Mouse (Mus musculus): ENCODE measurements around the gene Gm3327.
"Not testable (repeated sequence)": the region's sequence is repeated elsewhere in the genome, so short reads cannot be mapped to it uniquely, and the experiment has no call there.

The Gm3327 gene

GRCm38 (mm10) chr14:44123551-44123950, at the start of gene Gm3327:
TSS of gene Gm3327 (plus strand) at chr14:44123851.
- DNase-seq (ENCODE audit: low read depth, low spot score) = not testable (repeated sequence)

DNA sequence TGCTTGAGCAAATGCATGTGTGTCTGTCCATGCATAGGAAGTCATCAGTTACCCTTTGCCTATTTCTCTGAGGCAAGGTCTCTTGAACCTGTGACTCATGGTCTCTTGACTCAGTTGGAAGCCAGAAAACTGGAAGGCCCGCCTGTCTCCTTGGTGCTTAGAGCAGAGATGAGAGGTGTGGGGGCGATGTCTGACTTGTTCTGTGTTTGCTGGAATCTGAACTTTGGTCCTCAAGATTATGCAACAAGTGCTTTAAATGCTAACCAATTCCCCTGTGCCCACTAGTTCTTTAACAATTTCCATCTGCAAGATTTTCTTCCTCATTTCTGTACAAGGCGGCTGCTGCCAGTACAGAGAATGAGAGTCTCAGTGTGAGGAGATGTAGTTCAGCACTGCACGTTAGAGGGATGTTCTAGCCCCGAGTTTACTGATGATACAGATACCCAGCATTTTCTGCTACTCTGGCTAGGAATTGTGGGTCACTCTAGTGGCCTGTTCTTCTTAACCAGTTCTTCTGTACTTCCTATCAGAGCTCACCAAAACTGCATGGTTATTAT, 45.8 kb upstream of the Gm3327 start:
- not testable (repeated sequence) for DNase-seq (ENCODE audit: low read depth, low spot score)

- DNase-seq (ENCODE audit: low read depth, low spot score) = not testable (repeated sequence)
These were observed 37.1 kb upstream of the Gm3327 start for GRCm38 (mm10) chr14:44086588-44086987.

DNA sequence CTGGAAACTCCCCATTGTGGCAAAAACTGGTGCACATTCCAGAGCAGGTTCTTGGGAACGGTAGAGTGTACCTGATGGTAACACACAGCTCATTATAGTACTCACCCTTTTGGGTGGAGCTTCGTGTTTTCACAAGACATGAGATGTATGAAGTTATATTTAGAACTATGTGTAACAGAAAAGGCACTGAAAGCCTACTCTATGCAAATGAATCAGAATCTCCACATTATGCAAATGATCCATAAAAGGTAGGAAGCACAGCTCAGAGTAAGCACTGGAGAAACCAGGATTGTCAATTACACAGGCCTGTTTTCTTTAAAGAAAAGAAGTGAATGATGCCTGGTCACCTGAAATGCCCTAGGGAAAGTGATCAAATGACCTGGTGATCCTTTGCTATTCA, 36.1 kb upstream of the Gm3327 start:
- not testable (repeated sequence) for DNase-seq (ENCODE audit: low read depth, low spot score)

DNA sequence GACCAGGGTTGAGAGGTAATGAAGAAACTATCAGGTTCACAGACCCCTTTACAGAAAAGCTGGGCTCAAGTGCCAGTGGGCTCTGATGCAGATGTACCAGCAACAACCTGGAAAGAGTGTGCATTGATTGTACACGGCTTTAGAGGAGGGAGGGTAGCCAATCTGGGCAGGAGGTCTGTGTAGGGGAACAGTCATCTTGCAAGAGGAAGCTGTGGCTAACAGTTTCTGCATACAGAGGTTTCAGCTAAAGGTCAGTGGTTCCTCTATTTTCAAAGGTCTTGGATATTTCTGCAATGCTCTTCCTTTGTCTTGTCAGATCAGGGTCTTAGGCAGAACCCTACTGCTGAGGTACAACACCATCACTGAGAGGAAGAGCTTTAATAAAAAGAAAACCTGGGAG, 32.1 kb upstream of the Gm3327 start:
- not testable (repeated sequence) for DNase-seq (ENCODE audit: low read depth, low spot score)

GRCm38 (mm10) chr14:44094445-44094844, 29.2 kb upstream of the Gm3327 start:
- peak; percentile 25 for DNase-seq (ENCODE audit: low read depth, low spot score)

- not testable (repeated sequence) for DNase-seq (ENCODE audit: low read depth, low spot score)
These were observed 23.6 kb upstream of the Gm3327 start for GRCm38 (mm10) chr14:44100030-44100429.

- not testable (repeated sequence) for DNase-seq (ENCODE audit: low read depth, low spot score)
These were observed 21.3 kb upstream of the Gm3327 start, which contains the start of gene Ear2 for GRCm38 (mm10) chr14:44102354-44102753. TSS of gene Ear2 (plus strand) at chr14:44102654.

- no peak for DNase-seq (ENCODE audit: low read depth, low spot score)
These were observed 12.7 kb upstream of the Gm3327 start for GRCm38 (mm10) chr14:44110981-44111380.

All from mesoderm, embryonic 11.5 days (tissue).